Mouse (Mus musculus): ENCODE results near the gene Nrbp1.
"Not testable (repeated sequence)": the region's sequence is repeated elsewhere in the genome, so short reads cannot be mapped to it uniquely, and the experiment has no call there.

Nrbp1 gene

GRCm38 (mm10) chr5:31204421-31204820, 36.2 kb upstream of the Nrbp1 start:
- no peak for DNase-seq (ENCODE audit: low spot score in 2 of 2)

- DNase-seq (ENCODE audit: low spot score in 2 of 2), result not testable (repeated sequence)
Observed at GRCm38 (mm10) chr5:31216554-31216953, 24.1 kb upstream of the Nrbp1 start.

- no peak for DNase-seq (ENCODE audit: low spot score in 2 of 2)
Observed at GRCm38 (mm10) chr5:31218294-31218693, 22.4 kb upstream of the Nrbp1 start.

- DNase-seq (ENCODE audit: low spot score in 2 of 2), result no peak
Observed at GRCm38 (mm10) chr5:31219070-31219469, 21.6 kb upstream of the Nrbp1 start.

GRCm38 (mm10) chr5:31219474-31219873, 21.2 kb upstream of the Nrbp1 start:
- no peak for DNase-seq (ENCODE audit: low spot score in 2 of 2)

GRCm38 (mm10) chr5:31219911-31220447, 20.7 kb upstream of the Nrbp1 start:
- DNase-seq (ENCODE audit: low spot score in 2 of 2), result peak in 1 of 2 experiments; percentile 66

GRCm38 (mm10) chr5:31220448-31221303, 20.0 kb upstream of the Nrbp1 start, which contains the start of gene Ppm1g:
Gene Ppm1g (minus strand): TSS chr5:31220687.
- peak; percentile 98 to 99 for DNase-seq (ENCODE audit: low spot score in 2 of 2)

- DNase-seq (ENCODE audit: low spot score in 2 of 2), result peak in 1 of 2 experiments; percentile 37
Observed at GRCm38 (mm10) chr5:31221304-31221945, 19.2 kb upstream of the Nrbp1 start.

GRCm38 (mm10) chr5:31222696-31223095, 18.0 kb upstream of the Nrbp1 start:
- no peak for DNase-seq (ENCODE audit: low spot score in 2 of 2)

GRCm38 (mm10) chr5:31226641-31227040, 14.0 kb upstream of the Nrbp1 start:
- DNase-seq (ENCODE audit: low spot score in 2 of 2), result no peak

GRCm38 (mm10) chr5:31241522-31242034, 914 bp downstream of the Nrbp1 start:
- DNase-seq (ENCODE audit: low spot score in 2 of 2), result no peak

GRCm38 (mm10) chr5:31242191-31242590, 1.5 kb downstream of the Nrbp1 start:
- no peak for DNase-seq (ENCODE audit: low spot score in 2 of 2)

GRCm38 (mm10) chr5:31250716-31251115, 10.1 kb downstream of the Nrbp1 start:
- no peak for DNase-seq (ENCODE audit: low spot score in 2 of 2)

GRCm38 (mm10) chr5:31251541-31252101, 11.0 kb downstream of the Nrbp1 start, which contains the start of gene Krtcap3:
Gene Krtcap3 (plus strand): TSS chr5:31251691.
- no peak for DNase-seq (ENCODE audit: low spot score in 2 of 2)

GRCm38 (mm10) chr5:31252151-31252550, 11.5 kb downstream of the Nrbp1 start:
- DNase-seq (ENCODE audit: low spot score in 2 of 2), result no peak

- DNase-seq (ENCODE audit: low spot score in 2 of 2), result no peak
Observed at GRCm38 (mm10) chr5:31252795-31253545, 12.3 kb downstream of the Nrbp1 start.

- DNase-seq (ENCODE audit: low spot score in 2 of 2), result no peak
Observed at GRCm38 (mm10) chr5:31253806-31254205, 13.1 kb downstream of the Nrbp1 start.

- DNase-seq (ENCODE audit: low spot score in 2 of 2), result no peak
Observed at GRCm38 (mm10) chr5:31254452-31254851, 13.8 kb downstream of the Nrbp1 start.

GRCm38 (mm10) chr5:31254901-31255300, 14.2 kb downstream of the Nrbp1 start:
- DNase-seq (ENCODE audit: low spot score in 2 of 2), result no peak

GRCm38 (mm10) chr5:31255381-31255780, 14.7 kb downstream of the Nrbp1 start:
- DNase-seq (ENCODE audit: low spot score in 2 of 2), result no peak

GRCm38 (mm10) chr5:31255971-31256370, 15.3 kb downstream of the Nrbp1 start:
- no peak for DNase-seq (ENCODE audit: low spot score in 2 of 2)
